Mouse (Mus musculus): ENCODE data around the gene Smim13.

GRCm38 (mm10) chr13:41257851-41258250 is 8.2 kb downstream of the Smim13 start:
- TF ChIP-seq CTCF (conservative IDR thresholded peaks at IDR 0.05; ENCODE audit: insufficient read depth, insufficient read length, low read depth, low read length) = no peak
- no peak for TF ChIP-seq POLR2A (IDR thresholded peaks at IDR 0.05; ENCODE audit: low read depth, low read length)

Measured in kidney, adult 2 months (tissue).